Mouse (Mus musculus) ZHBTc4 (cell line): ENCODE results near the gene Mrps24.

Source experiments
- DNase-seq: peaks from one replicate; pipeline ENCODE4 v3.0.0-alpha.2; 2011; ENCODE audit warnings: low read depth, low spot score

Gene Mrps24

DNA sequence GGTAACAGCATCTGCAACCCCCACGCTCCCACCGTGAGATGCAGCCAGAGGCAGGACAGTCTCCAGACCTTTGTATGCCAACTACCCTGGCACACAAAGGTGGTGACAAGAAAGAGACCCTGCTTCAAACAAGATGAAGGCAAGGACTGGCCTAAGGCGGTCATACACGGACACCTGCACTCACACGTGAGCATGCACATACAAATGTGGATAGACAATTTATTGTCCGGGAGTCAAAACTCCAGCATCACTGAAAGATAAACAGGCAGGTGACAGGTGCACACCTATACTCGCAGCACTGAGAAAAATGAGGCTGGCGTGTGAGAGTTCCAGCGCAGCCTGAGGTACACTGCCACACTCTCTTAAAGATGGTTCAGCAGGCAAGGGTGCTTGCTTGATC, 9.5 kb downstream of the Mrps24 start:
- peak; percentile 0 for DNase-seq

- no peak for DNase-seq
These were observed 12.1 kb downstream of the Mrps24 start for GRCm38 (mm10) chr11:5703341-5703740.

DNA sequence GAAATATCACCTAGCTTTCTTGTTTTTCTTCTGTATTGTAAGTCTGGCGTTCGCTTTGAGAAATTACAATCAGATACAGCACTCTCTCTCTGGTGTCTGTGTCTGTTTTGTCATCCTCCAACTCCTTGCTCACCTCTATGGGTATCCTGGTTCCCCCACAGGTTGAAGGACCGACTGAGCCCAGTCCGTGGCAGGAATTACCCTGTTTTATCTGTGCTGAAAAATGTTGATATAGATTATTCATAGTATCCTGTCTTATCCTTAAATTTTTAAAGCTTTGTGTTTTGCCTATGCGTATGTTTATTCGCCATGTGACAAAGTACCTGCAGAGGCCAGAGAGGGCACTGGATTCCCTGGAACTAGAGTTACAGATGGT, 12.5 kb downstream of the Mrps24 start:
- no peak for DNase-seq

GRCm38 (mm10) chr11:5702271-5702956, 13.1 kb downstream of the Mrps24 start:
- peak; percentile 69 for DNase-seq

DNA sequence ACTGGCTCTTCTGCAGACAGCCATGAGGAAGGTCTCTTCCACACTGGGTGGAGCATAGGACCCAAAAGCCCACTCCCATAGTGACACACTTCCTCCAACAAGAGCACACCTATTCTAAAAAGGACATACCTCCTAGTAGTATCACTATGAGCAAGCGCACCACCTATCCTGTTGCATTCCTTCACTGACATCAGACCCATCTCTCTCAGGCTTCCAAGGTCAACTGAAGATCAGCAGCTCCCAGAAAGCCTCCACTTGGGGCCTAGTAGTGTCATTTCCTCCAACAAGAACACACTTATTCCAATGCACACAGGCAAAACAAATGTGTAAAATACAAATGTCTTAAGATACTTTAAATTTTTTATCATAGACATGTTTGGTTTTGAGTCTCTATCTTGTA, 13.7 kb downstream of the Mrps24 start:
- no peak for DNase-seq

DNA sequence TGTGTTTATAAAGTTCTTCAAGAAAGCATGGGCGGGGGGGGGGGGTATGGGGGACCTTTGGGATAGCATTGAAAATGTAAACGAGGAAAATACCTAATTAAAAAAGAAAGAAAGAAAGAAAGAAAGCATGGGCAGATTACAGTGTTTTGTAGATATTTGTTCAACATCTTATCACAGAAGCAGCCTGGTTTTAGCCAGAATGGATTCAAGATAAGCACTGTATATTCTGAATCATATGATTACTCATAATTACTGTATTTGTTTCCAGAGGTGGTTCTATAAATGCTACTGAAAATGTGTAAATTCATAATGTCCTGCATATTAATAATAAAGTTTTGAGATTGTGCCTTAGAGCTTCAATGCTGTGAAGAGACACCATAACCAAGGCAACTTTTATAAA, 14.2 kb downstream of the Mrps24 start:
- no peak for DNase-seq

GRCm38 (mm10) chr11:5700808-5701207, 14.7 kb downstream of the Mrps24 start:
- DNase-seq, result no peak

- DNase-seq, result peak; percentile 69
These were observed 23.7 kb downstream of the Mrps24 start for GRCm38 (mm10) chr11:5691775-5692174.

- DNase-seq, result no peak
These were observed 31.2 kb downstream of the Mrps24 start for GRCm38 (mm10) chr11:5684283-5684682.

GRCm38 (mm10) chr11:5682541-5682940, 32.9 kb downstream of the Mrps24 start:
- DNase-seq, result no peak
